Mouse (Mus musculus) limb, embryonic 14.5 days (tissue): Measurements from ENCODE around the gene Nrp2. TPM values are rescaled to one million over a fixed set of nuclear protein-coding genes. Genes with fewer than 3 reads are reported as not detected.

Experiments
- ATAC-seq: fragments of 200-750 bp; cut with Nextera tagmentation; 2 replicates; pipeline ENCODE4 v1.8.0; 2017; ENCODE audit warnings: low read depth, moderate number of reproducible peaks, moderate TSS enrichment; ENCODE audit not compliant: low FRiP score
- DNase-seq: peaks from one replicate; pipeline ENCODE4 v3.0.0-alpha.2; 2015; ENCODE audit warnings: low spot score
- H3K27ac ChIP-seq: fragments of 300-500 bp; sonication (generic); replicated peaks from 2 replicates; pipeline ENCODE4 v1.5.1; 2014; ENCODE audit warnings: low read depth, mild to moderate bottlenecking, low read length, moderate library complexity, mixed read lengths
- H3K27me3 ChIP-seq: fragments of 300-500 bp; sonication (generic); 2 replicates; pipeline ENCODE4 v1.6.1; 2014; ENCODE audit warnings: low read length, mixed read lengths; ENCODE audit not compliant: control insufficient read depth, insufficient read depth
- H3K36me3 ChIP-seq: fragments of 300-500 bp; sonication (generic); 2 replicates; pipeline ENCODE4 v1.6.1; 2014; ENCODE audit warnings: mild to moderate bottlenecking, low read length, moderate library complexity, mixed read lengths; ENCODE audit not compliant: control insufficient read depth, insufficient read depth
- H3K4me1 ChIP-seq: fragments of 300-500 bp; sonication (generic); 2 replicates; pipeline ENCODE4 v1.6.1; 2014; ENCODE audit warnings: antibody characterized with exemption, low read length, mixed read lengths; ENCODE audit not compliant: control insufficient read depth, insufficient read depth
- H3K4me2 ChIP-seq: fragments of 300-500 bp; sonication (generic); replicated peaks from 2 replicates; pipeline ENCODE4 v1.6.1; 2014; ENCODE audit warnings: low read depth, mild to moderate bottlenecking, low read length, moderate library complexity; ENCODE audit not compliant: severe bottlenecking
- H3K4me3 ChIP-seq: fragments of 300-500 bp; sonication (generic); replicated peaks from 2 replicates; pipeline ENCODE4 v1.5.1; 2014; ENCODE audit warnings: low read length
- H3K9ac ChIP-seq: fragments of 300-500 bp; sonication (generic); 2 replicates; pipeline ENCODE4 v1.6.1; 2014; ENCODE audit warnings: mild to moderate bottlenecking, low read depth, low read length, moderate library complexity; ENCODE audit not compliant: severe bottlenecking
- H3K9me3 ChIP-seq: fragments of 300-500 bp; sonication (generic); 2 replicates; pipeline ENCODE4 v1.6.1; 2016; ENCODE audit warnings: low read length; ENCODE audit not compliant: control insufficient read depth
- POLR2A ChIP-seq: fragments of 200-500 bp; IDR thresholded peaks from 2 replicates; pipeline ENCODE4 v1.8.0; 2012; ENCODE audit warnings: inconsistent platforms, mild to moderate bottlenecking, moderate library complexity, borderline replicate concordance; ENCODE audit not compliant: insufficient read depth, insufficient read length; ENCODE audit errors: extremely low read depth
- WGBS: fragments of 180-500 bp; shearing (Covaris S2); extraction: QIAGEN DNeasy Blood & Tissue Kit; methylation state at CpG from one replicate; pipeline ENCODE4 v1.1.7; 2014; 5-methylcytosine and 5-hydroxymethylcytosine counted together
- polyA plus RNA-seq, 2 experiments: library from polyadenylated mRNA; depleted of rRNA in 1 of 2; stranded (reverse) in 1 of 2; unstranded in 1 of 2; fragments of >200 nt; fragmentation: Nextera tagmentation in 1 of 2; extraction: Ambion mirVana in 1 of 2; gene quantifications; 2 replicates each; pipeline versions ENCODE4 v1.2.1 to v1.2.3; 2012 to 2014

Nrp2 gene
- polyA plus RNA-seq, 2 experiments, result 30.4 to 60.3 TPM

GRCm38 (mm10) chr1:62666780-62667179, 36.3 kb upstream of the Nrp2 start:
- TF ChIP-seq POLR2A, result no peak
- no peaks in the 10 kb centered on the region for H3K27me3 ChIP-seq
- no peak overlapping the region for H3K27ac ChIP-seq
- H3K36me3 ChIP-seq, result no peaks in the 10 kb centered on the region
- ATAC-seq (no peak), DNase-seq (no peak)
- no peak overlapping the region for H3K4me3 ChIP-seq
- 77% methylated on average over 5 of the region's 5 CpGs for WGBS
- no peak overlapping the region for H3K4me2 ChIP-seq
- H3K9me3 ChIP-seq, result no peaks in the 10 kb centered on the region
- H3K9ac ChIP-seq, result no peak overlapping the region
- H3K4me1 ChIP-seq, result no peaks in the 10 kb centered on the region

DNA sequence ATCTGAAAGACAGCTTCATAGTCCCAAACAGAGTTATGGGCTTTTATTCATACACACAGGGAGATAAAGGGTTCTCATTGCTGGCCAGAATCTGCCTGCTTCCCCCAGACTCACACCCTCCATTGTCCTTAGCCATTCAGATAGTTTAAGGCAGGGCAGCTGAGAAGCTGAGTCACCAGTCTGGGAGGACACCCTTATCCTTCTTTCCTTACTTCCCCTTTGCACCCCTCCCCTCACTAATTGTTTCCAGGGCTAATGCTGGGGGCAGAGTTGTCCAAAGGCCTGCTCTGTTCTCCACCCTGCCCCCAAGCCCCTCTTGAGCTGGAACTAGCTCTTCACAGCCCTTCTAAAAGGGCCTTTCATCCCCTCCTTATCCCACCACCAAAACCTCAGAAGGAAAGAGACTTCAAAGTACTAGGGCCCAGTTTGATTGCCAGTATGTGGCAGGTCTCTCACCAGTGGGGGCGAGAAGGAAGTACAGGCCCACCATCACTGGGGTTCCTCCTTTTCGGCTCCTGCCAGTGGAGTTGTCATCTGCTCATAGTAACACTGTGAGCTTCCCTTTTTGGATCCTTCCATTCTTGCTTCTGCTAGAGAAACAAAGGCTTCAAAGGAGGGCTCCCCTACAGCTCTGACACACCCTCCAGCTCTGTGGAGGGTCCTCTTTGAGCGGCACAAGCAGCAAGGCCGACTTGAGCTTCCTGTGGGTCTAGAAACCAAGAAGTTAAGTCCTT, 24.3 kb upstream of the Nrp2 start:
- Histone ChIP-seq H3K27me3 (no peaks in the 10 kb centered on the region), H3K36me3 (no peaks in the 10 kb centered on the region), H3K4me3 (no peak overlapping the region), H3K9me3 (no peaks in the 10 kb centered on the region), H3K9ac (no peak overlapping the region), H3K4me2 (no peak overlapping the region), H3K27ac (no peak overlapping the region), H3K4me1 (no peaks in the 10 kb centered on the region)
- no peak for TF ChIP-seq POLR2A
- 55% methylated on average over 4 of the region's 4 CpGs for WGBS
- DNase-seq (no peak), ATAC-seq (no peak)

DNA sequence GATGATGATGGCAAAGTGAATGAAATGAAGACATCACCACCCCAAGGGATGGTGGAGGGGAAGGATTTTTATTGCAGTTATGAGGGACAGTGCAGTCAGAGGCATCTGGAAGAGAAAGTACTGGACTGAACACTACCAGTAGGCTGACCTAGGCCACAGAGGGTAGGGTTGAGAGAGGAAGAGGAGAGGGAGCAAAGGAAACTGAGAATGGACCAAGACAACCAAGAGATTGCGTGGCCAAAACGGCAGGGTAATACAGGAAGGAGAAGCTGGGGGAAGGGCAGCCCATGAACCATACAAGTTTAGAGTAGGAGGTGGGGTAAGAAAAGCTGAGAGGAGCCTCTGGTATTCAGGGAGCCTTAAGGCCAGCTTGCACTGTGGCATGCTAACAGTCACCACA, 23.6 kb upstream of the Nrp2 start:
- 87% methylated on average over 2 of the region's 2 CpGs for WGBS
- Histone ChIP-seq H3K27ac (no peak overlapping the region), H3K4me1 (no peaks in the 10 kb centered on the region), H3K4me3 (no peak overlapping the region), H3K36me3 (no peaks in the 10 kb centered on the region), H3K4me2 (no peak overlapping the region), H3K27me3 (no peaks in the 10 kb centered on the region), H3K9ac (no peak overlapping the region), H3K9me3 (no peaks in the 10 kb centered on the region)
- TF ChIP-seq POLR2A, result no peak
- DNase-seq (no peak), ATAC-seq (no peak)

GRCm38 (mm10) chr1:62682456-62683385, 20.4 kb upstream of the Nrp2 start:
- DNase-seq (no peak), ATAC-seq (no peak)
- no peaks in the 10 kb centered on the region for H3K27me3 ChIP-seq
- WGBS, result 53% methylated on average over 21 of the region's 21 CpGs
- H3K4me2 ChIP-seq, result no peak overlapping the region
- no peak overlapping the region for H3K27ac ChIP-seq
- no peaks in the 10 kb centered on the region for H3K36me3 ChIP-seq
- no peak overlapping the region for H3K4me3 ChIP-seq
- no peaks in the 10 kb centered on the region for H3K4me1 ChIP-seq
- TF ChIP-seq POLR2A, result no peak
- no peak overlapping the region for H3K9ac ChIP-seq
- H3K9me3 ChIP-seq, result no peaks in the 10 kb centered on the region

DNA sequence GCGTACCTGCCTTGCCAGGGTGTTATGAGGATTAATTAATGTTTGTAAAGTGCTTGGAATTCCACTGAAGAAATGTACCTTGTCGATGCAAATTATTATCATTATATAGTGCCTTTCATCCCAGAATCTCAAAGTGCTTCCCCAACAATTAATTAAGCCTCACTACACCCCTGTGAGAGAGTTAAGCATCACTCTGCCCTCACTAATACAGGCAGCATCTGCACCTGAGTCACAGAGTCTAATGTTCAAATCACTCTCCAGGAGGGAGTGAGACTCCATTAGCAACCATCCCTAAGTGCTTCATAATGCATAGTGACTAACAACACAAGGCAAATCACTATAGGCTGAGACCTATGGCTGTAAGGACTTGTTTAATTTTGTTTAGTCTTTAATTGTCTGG, 19.6 kb upstream of the Nrp2 start:
- ATAC-seq, result no peak
- 65% methylated on average over 2 of the region's 2 CpGs for WGBS

More for the DNA sequence above, 19.6 kb upstream of the Nrp2 start:
- no peak overlapping the region for H3K9ac ChIP-seq
- no peaks in the 10 kb centered on the region for H3K36me3 ChIP-seq
- H3K4me1 ChIP-seq, result no peaks in the 10 kb centered on the region
- H3K27me3 ChIP-seq, result no peaks in the 10 kb centered on the region
- H3K9me3 ChIP-seq, result no peaks in the 10 kb centered on the region
- no peak for DNase-seq
- TF ChIP-seq POLR2A, result no peak
- H3K4me2 ChIP-seq, result no peak overlapping the region
- no peak overlapping the region for H3K4me3 ChIP-seq
- H3K27ac ChIP-seq, result no peak overlapping the region
